Mouse (Mus musculus) neural tube, embryonic 12.5 days (tissue): ENCODE data around the gene Igf2bp1. TPM values are rescaled to one million over a fixed set of nuclear protein-coding genes. Genes with fewer than 3 reads are reported as not detected.

Experiments used
- ATAC-seq: fragments of 200-750 bp; cut with Nextera tagmentation; 2 replicates; pipeline ENCODE4 v1.8.0; 2017; ENCODE audit warnings: low read depth, mild to moderate bottlenecking, moderate TSS enrichment, moderate library complexity; ENCODE audit not compliant: low FRiP score
- H3K27ac ChIP-seq: fragments of 300-500 bp; sonication (generic); 2 replicates; pipeline ENCODE4 v1.5.1; 2016
- H3K27me3 ChIP-seq: fragments of 300-500 bp; sonication (generic); replicated peaks from 2 replicates; pipeline ENCODE4 v1.6.1; 2016; ENCODE audit warnings: mild to moderate bottlenecking
- H3K36me3 ChIP-seq: fragments of 300-500 bp; sonication (generic); 2 replicates; pipeline ENCODE4 v1.6.1; 2016; ENCODE audit warnings: mild to moderate bottlenecking
- H3K4me1 ChIP-seq: fragments of 300-500 bp; sonication (generic); 2 replicates; pipeline ENCODE4 v1.6.1; 2016
- H3K4me2 ChIP-seq: fragments of 300-500 bp; sonication (generic); replicated peaks from 2 replicates; pipeline ENCODE4 v1.6.1; 2016; ENCODE audit warnings: mild to moderate bottlenecking
- H3K4me3 ChIP-seq: fragments of 300-500 bp; sonication (generic); 2 replicates; pipeline ENCODE4 v1.5.1; 2016
- H3K9ac ChIP-seq: fragments of 300-500 bp; sonication (generic); 2 replicates; pipeline ENCODE4 v1.6.1; 2016; ENCODE audit warnings: mild to moderate bottlenecking
- H3K9me3 ChIP-seq: fragments of 300-500 bp; sonication (generic); 2 replicates; pipeline ENCODE4 v1.6.1; 2016; ENCODE audit warnings: mild to moderate bottlenecking
- WGBS: fragments of 180-500 bp; shearing (Covaris S2); methylation state at CpG from one replicate; pipeline ENCODE4 v1.1.7; 2016; 5-methylcytosine and 5-hydroxymethylcytosine counted together
- microRNA-seq: library from miRNA; unstranded; fragments of <30 nt; microRNA quantifications from one replicate; pipeline ENCODE4, GENCODE M21; 2017
- polyA plus RNA-seq: library from polyadenylated mRNA; unstranded; fragments of >200 nt; fragmentation: Nextera tagmentation; extraction: Ambion mirVana; gene quantifications from 2 replicates; pipeline ENCODE4 v1.2.1, GENCODE M21; 2016

The Igf2bp1 gene
- polyA plus RNA-seq, 1 experiment from 2014 or later = 57.1 TPM

- H3K4me1 ChIP-seq = peaks cover 10% of the 10 kb centered on the region
- peaks cover 67% of the 10 kb centered on the region for H3K27me3 ChIP-seq
- H3K36me3 ChIP-seq = no peaks in the 10 kb centered on the region
- 0 out of 2 replicates have a peak overlapping the region, but pooled peaks have one; percentile 1 for H3K4me3 ChIP-seq
- H3K9ac ChIP-seq = no peak overlapping the region
- ATAC-seq = no peak
- WGBS = 4% methylated on average over 14 of the region's 14 CpGs
- no peaks in the 10 kb centered on the region for H3K9me3 ChIP-seq
- peak overlapping the region; percentile 46 for H3K4me2 ChIP-seq
- no peak overlapping the region for H3K27ac ChIP-seq
Measured at GRCm38 (mm10) chr11:95913959-95914566, 91.7 kb downstream of the Igf2bp1 start.

- H3K27ac ChIP-seq = no peak overlapping the region
- H3K9ac ChIP-seq = no peak overlapping the region
- H3K4me3 ChIP-seq = no peak overlapping the region
- H3K9me3 ChIP-seq = no peaks in the 10 kb centered on the region
- H3K27me3 ChIP-seq = peaks cover 57% of the 10 kb centered on the region
- H3K36me3 ChIP-seq = no peaks in the 10 kb centered on the region
- 17% methylated on average over 7 of the region's 7 CpGs for WGBS
- H3K4me2 ChIP-seq = no peak overlapping the region
- H3K4me1 ChIP-seq = peaks cover 10% of the 10 kb centered on the region
- no peak for ATAC-seq
Measured at GRCm38 (mm10) chr11:95911579-95911978, 94.2 kb downstream of the Igf2bp1 start.

- Histone ChIP-seq H3K36me3 (no peaks in the 10 kb centered on the region), H3K4me3 (no peak overlapping the region)
Measured at GRCm38 (mm10) chr11:95907805-95908524, 97.8 kb downstream of the Igf2bp1 start.

More at GRCm38 (mm10) chr11:95907805-95908524, 97.8 kb downstream of the Igf2bp1 start:
- no peak for ATAC-seq
- Histone ChIP-seq H3K4me2 (no peak overlapping the region), H3K27ac (no peak overlapping the region), H3K9me3 (no peaks in the 10 kb centered on the region), H3K27me3 (peaks cover 24% of the 10 kb centered on the region), H3K4me1 (no peaks in the 10 kb centered on the region), H3K9ac (no peak overlapping the region)
- WGBS = 87% methylated on average over 5 of the region's 5 CpGs

Small RNA genes lying within 50 kb of the gene (microRNA-seq; reads per million reads assigned to microRNA genes)
- not detected for gene Mir3063

Other genes starting within 250 kb of the Igf2bp1 start
- gene Phospho1, start 181.4 kb downstream of the Igf2bp1 start, polyA plus RNA-seq = not detected in 2 replicates
- 4.9 and 5.3 TPM in 2 replicates for gene Gngt2, start 168.7 kb downstream of the Igf2bp1 start, polyA plus RNA-seq
- 3.1 and 4.7 TPM in 2 replicates for gene Abi3, start 163.5 kb downstream of the Igf2bp1 start, polyA plus RNA-seq
- gene B4galnt2, start 91.0 kb downstream of the Igf2bp1 start, polyA plus RNA-seq = 0.11 TPM in 1 of 2 replicates, not detected in the other
- not detected in 2 replicates for gene Gip, start 18.6 kb upstream of the Igf2bp1 start, polyA plus RNA-seq
- 130 and 134 TPM in 2 replicates for gene Snf8, start 28.9 kb upstream of the Igf2bp1 start, polyA plus RNA-seq
- gene Ube2z, start 59.4 kb upstream of the Igf2bp1 start, polyA plus RNA-seq = 35.1 and 42.2 TPM in 2 replicates
- 483 and 502 TPM in 2 replicates for gene Atp5g1, start 69.7 kb upstream of the Igf2bp1 start, polyA plus RNA-seq
- gene Calcoco2, start 106.0 kb upstream of the Igf2bp1 start, polyA plus RNA-seq = not detected in 2 replicates
- not detected in 2 replicates for gene Ttll6, start 127.8 kb upstream of the Igf2bp1 start, polyA plus RNA-seq
- gene Hoxb13, start 188.4 kb upstream of the Igf2bp1 start, polyA plus RNA-seq = 1.1 and 7.6 TPM in 2 replicates